Mouse (Mus musculus) kidney, postnatal 0 days (tissue): ENCODE data around the gene Usp5. TPM values are rescaled to one million over a fixed set of nuclear protein-coding genes. Genes with fewer than 3 reads are reported as not detected.

Experiments used
- ATAC-seq: fragments of 200-750 bp; cut with Nextera tagmentation; replicated peaks from 2 replicates; pipeline ENCODE4 v1.8.0; 2017; ENCODE audit warnings: low read depth, moderate number of reproducible peaks, moderate TSS enrichment, moderate library complexity; ENCODE audit not compliant: low FRiP score
- DNase-seq: peaks from one replicate; pipeline ENCODE4 v3.0.0-alpha.2; 2016; ENCODE audit warnings: low spot score
- H3K27ac ChIP-seq: fragments of 300-500 bp; sonication (generic); 2 replicates; pipeline ENCODE4 v1.5.1; 2014; ENCODE audit warnings: mild to moderate bottlenecking
- H3K27me3 ChIP-seq: fragments of 300-500 bp; sonication (generic); 2 replicates; pipeline ENCODE4 v1.6.1; 2014; ENCODE audit warnings: low read length, mixed read lengths; ENCODE audit not compliant: insufficient read depth
- H3K36me3 ChIP-seq: fragments of 300-500 bp; sonication (generic); 2 replicates; pipeline ENCODE4 v1.6.1; 2014; ENCODE audit warnings: low read length, mixed read lengths; ENCODE audit not compliant: insufficient read depth
- H3K4me1 ChIP-seq: fragments of 300-500 bp; sonication (generic); replicated peaks from 2 replicates; pipeline ENCODE4 v1.6.1; 2014; ENCODE audit warnings: antibody characterized with exemption, low read length, mixed read lengths; ENCODE audit not compliant: insufficient read depth
- H3K4me2 ChIP-seq: fragments of 300-500 bp; sonication (generic); 2 replicates; pipeline ENCODE4 v1.6.1; 2014; ENCODE audit warnings: mild to moderate bottlenecking, low read length, moderate library complexity, mixed read lengths
- H3K4me3 ChIP-seq: fragments of 300-500 bp; sonication (generic); replicated peaks from 2 replicates; pipeline ENCODE4 v1.5.1; 2014; ENCODE audit warnings: low read depth, low read length
- H3K9ac ChIP-seq: fragments of 300-500 bp; sonication (generic); 2 replicates; pipeline ENCODE4 v1.6.1; 2014; ENCODE audit warnings: low read depth, low read length
- H3K9me3 ChIP-seq: fragments of 300-500 bp; sonication (generic); replicated peaks from 2 replicates; pipeline ENCODE4 v1.6.1; 2016; ENCODE audit warnings: low read length, inconsistent platforms, mixed read lengths
- CTCF ChIP-seq: IDR thresholded peaks from 2 replicates; pipeline ENCODE4 v1.5.1; 2016; ENCODE audit warnings: antibody characterized with exemption, low read depth, mild to moderate bottlenecking, moderate library complexity
- WGBS: fragments of 180-500 bp; shearing (Covaris S2); extraction: QIAGEN DNeasy Blood & Tissue Kit; methylation state at CpG from one replicate; pipeline ENCODE4 v1.1.7; 2014; 5-methylcytosine and 5-hydroxymethylcytosine counted together
- polyA plus RNA-seq: library from polyadenylated mRNA; unstranded; fragments of >200 nt; fragmentation: Nextera tagmentation; extraction: Ambion mirVana; gene quantifications from 2 replicates; pipeline ENCODE4 v1.2.1, GENCODE M21; 2015

Usp5 gene
- polyA plus RNA-seq, 1 experiment from 2014 or later: 96.6 TPM

DNA sequence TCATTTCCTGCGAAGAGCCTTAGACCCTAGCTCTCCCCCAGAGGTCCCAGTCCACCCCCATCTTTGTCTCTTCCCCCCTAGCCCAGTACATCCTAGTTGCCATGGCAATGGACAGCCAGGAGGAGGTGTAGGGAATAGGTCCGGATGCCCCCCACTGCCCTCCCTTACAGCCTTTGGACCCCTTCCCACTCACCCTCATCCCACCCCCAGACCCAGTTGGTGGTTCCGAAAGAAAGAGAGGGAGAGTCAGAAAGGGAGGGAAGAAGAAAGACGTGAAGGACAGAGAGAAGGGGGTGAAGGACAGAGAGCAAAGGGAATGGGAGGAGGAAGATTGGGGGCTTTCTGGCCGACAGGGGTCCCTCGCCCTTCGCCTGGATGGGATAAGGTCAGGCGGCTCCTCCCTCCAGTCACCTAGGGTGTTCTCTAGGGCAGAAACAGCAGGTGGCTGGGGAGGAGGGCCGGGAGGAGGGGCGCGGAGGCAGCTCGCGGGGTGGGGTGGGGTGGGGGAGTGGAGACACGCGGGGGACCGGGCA, 33.9 kb upstream of the Usp5 start:
- Histone ChIP-seq H3K4me3 (peak overlapping the region; percentile 38), H3K4me2 (peak overlapping the region; percentile 71), H3K36me3 (no peaks in the 10 kb centered on the region), H3K27ac (no peak overlapping the region), H3K27me3 (0 out of 2 replicates have a peak, but pooled peaks cover 3% of the 10 kb centered on the region), H3K9ac (peak overlapping the region; percentile 55), H3K9me3 (no peaks in the 10 kb centered on the region), H3K4me1 (peaks cover 7% of the 10 kb centered on the region)
- DNase-seq (peak; percentile 25), ATAC-seq (peak; percentile 14; the same call in 1 of the 2 replicates)
- WGBS: under 1% methylated on average over 10 of the region's 16 CpGs
- 0 out of 2 replicates have a peak, but pooled peaks have one; percentile 10 for TF ChIP-seq CTCF

DNA sequence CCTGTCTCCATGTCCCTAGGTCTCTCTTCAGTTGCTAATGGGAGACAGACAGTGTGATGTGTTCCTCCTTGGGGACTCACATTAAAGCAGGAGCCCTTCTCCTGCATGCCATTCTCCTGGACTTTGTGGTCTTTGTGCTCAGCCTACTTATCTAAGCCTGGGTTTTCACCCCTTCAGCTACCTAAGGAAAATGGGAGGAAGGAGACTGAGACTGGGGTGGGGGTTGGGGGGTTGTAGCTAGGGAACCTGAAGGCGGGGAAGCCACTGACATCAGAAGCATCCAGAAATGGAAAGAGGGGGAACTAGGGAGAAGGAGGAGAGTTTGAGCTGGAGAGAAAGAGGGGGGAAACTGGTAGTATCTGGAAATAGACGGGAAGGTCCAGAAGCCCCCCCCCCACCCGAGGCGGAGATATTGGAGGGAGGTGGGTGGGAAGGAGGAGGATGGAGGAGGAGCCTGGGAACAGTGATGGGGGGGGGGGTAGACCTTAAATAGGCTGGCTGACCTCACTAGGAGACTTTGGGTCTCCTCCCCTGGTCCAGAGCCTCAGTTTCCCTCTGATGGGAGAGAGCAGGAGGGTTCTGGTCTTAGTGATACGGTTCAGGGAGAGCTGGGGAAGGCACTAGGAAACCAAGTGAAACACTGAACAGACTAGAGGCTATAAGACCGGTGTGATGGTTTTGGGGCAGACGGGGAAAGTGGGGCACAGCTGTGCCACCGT, 33.3 kb upstream of the Usp5 start:
- peaks cover 7% of the 10 kb centered on the region for H3K4me1 ChIP-seq
- peak overlapping the region; percentile 71 for H3K4me2 ChIP-seq
- no peak overlapping the region for H3K4me3 ChIP-seq
- TF ChIP-seq CTCF: no peak
- no peaks in the 10 kb centered on the region for H3K9me3 ChIP-seq
- no peaks in the 10 kb centered on the region for H3K36me3 ChIP-seq
- H3K9ac ChIP-seq: no peak overlapping the region
- DNase-seq: peak; percentile 2
- no peak for ATAC-seq
- H3K27ac ChIP-seq: no peak overlapping the region
- WGBS: 15% methylated on average over 8 of the region's 8 CpGs
- H3K27me3 ChIP-seq: 0 out of 2 replicates have a peak, but pooled peaks cover 3% of the 10 kb centered on the region

DNA sequence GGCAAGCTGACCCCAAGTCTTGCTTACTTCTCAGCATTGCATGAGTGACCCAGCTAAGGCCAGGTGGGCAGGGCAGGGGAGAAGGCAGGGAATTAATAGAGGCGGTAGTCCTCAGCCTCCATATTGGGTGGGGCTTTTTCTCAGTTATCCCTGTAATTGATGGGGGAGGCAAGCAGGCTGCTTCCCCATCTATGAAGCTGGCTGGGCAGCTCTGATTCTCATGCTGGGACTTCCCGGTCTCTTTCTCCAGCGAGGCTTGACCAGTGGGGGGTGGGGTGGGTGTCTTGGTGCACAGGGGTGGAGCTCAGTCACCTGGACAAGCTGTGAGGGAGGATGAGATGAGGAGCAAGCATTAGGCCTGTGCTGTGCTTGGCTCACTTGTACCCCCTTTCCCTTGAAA, 32.5 kb upstream of the Usp5 start:
- no peaks in the 10 kb centered on the region for H3K36me3 ChIP-seq
- no peak for DNase-seq
- no peak overlapping the region for H3K27ac ChIP-seq
- no peaks in the 10 kb centered on the region for H3K9me3 ChIP-seq
- H3K4me2 ChIP-seq: no peak overlapping the region
- ATAC-seq: no peak
- peaks cover 7% of the 10 kb centered on the region for H3K4me1 ChIP-seq
- WGBS: 16% methylated on average over 3 of the region's 3 CpGs
- no peak overlapping the region for H3K4me3 ChIP-seq
- H3K27me3 ChIP-seq: 0 out of 2 replicates have a peak, but pooled peaks cover 3% of the 10 kb centered on the region
- no peak overlapping the region for H3K9ac ChIP-seq
- TF ChIP-seq CTCF: no peak

- DNase-seq (no peak), ATAC-seq (no peak)
- WGBS: 83% methylated on average over 19 of the region's 19 CpGs
- Histone ChIP-seq H3K9ac (no peak overlapping the region), H3K4me3 (no peak overlapping the region), H3K36me3 (no peaks in the 10 kb centered on the region), H3K27me3 (0 out of 2 replicates have a peak, but pooled peaks cover 3% of the 10 kb centered on the region), H3K27ac (no peak overlapping the region), H3K4me2 (no peak overlapping the region), H3K9me3 (no peaks in the 10 kb centered on the region), H3K4me1 (peaks cover 7% of the 10 kb centered on the region)
- no peak for TF ChIP-seq CTCF
Observed at GRCm38 (mm10) chr6:124861266-124861665, 32.0 kb upstream of the Usp5 start.

DNA sequence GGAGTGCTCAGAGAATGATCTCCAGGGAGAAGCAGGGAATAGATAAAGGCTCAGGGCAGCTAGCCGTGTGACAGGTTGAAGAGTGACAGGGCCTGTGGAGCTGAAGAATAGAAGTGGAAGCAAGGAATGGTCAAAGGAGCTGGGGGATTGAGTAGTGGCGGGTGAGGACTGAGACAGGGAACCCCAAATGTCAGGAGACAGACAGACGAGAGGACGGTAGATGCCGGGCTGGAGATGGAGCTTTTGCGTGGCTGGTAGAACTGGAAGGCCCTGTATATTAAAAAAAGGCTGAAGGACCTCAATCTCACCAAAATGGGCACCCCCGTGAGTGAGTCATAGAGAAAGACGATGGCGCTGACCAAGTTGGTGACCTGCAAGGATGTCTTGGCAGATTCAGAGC, 31.2 kb upstream of the Usp5 start:
- ATAC-seq: no peak
- Histone ChIP-seq H3K27me3 (0 out of 2 replicates have a peak, but pooled peaks cover 3% of the 10 kb centered on the region), H3K36me3 (no peaks in the 10 kb centered on the region), H3K4me2 (no peak overlapping the region), H3K9ac (no peak overlapping the region), H3K27ac (no peak overlapping the region), H3K9me3 (no peaks in the 10 kb centered on the region), H3K4me3 (no peak overlapping the region), H3K4me1 (peaks cover 7% of the 10 kb centered on the region)
- 92% methylated on average over 9 of the region's 9 CpGs for WGBS
- no peak for DNase-seq
- TF ChIP-seq CTCF: no peak

- Histone ChIP-seq H3K4me1 (peaks cover 7% of the 10 kb centered on the region), H3K27ac (no peak overlapping the region), H3K4me3 (no peak overlapping the region), H3K9ac (no peak overlapping the region), H3K27me3 (0 out of 2 replicates have a peak, but pooled peaks cover under 1% of the 10 kb centered on the region), H3K9me3 (no peaks in the 10 kb centered on the region), H3K36me3 (no peaks in the 10 kb centered on the region), H3K4me2 (peak overlapping the region; percentile 21; the same call in 1 of the 2 replicates)
- ATAC-seq: no peak
- peak; percentile 93 for TF ChIP-seq CTCF
- WGBS: 7% methylated on average over 12 of the region's 12 CpGs
- peak; percentile 90 for DNase-seq
Observed at GRCm38 (mm10) chr6:124859725-124860124, 30.4 kb upstream of the Usp5 start.
